Mouse (Mus musculus) erythroblast, embryonic 14.5 days (primary cell): ENCODE data around the gene Gpn2. TPM values are rescaled to one million over a fixed set of nuclear protein-coding genes. Genes with fewer than 3 reads are reported as not detected.
A peak's percentile ranks its signal among the peaks of the same experiment; 100 is the strongest.

ENCODE experiments used
- H3K27me3 ChIP-seq: 2 replicates; pipeline ENCODE4 v1.6.1; 2012; ENCODE audit warnings: inconsistent platforms; ENCODE audit not compliant: control insufficient read depth
- H3K36me3 ChIP-seq: 2 replicates; pipeline ENCODE4 v1.6.1; 2012; ENCODE audit warnings: mild to moderate bottlenecking, inconsistent platforms; ENCODE audit not compliant: control insufficient read depth
- H3K4me1 ChIP-seq: 2 replicates; pipeline ENCODE4 v1.6.1; 2012; ENCODE audit warnings: inconsistent platforms; ENCODE audit not compliant: control insufficient read depth
- H3K4me3 ChIP-seq: replicated peaks from 2 replicates; pipeline ENCODE3; 2012; ENCODE audit warnings: moderate library complexity, mild to moderate bottlenecking, inconsistent platforms
- H3K9me3 ChIP-seq: 2 replicates; pipeline ENCODE4 v1.6.1; 2012; ENCODE audit warnings: low read length, inconsistent platforms, mixed read lengths; ENCODE audit not compliant: control insufficient read depth
- GATA1 ChIP-seq: IDR thresholded peaks from 2 replicates; pipeline ENCODE4 v1.6.1; 2012; ENCODE audit warnings: low read length, inconsistent platforms, mixed read lengths
- TAL1 ChIP-seq: IDR thresholded peaks from 3 replicates; pipeline ENCODE4 v1.6.1; 2012; ENCODE audit warnings: low read length, inconsistent platforms, mixed read lengths
- polyA plus RNA-seq: library from polyadenylated mRNA; stranded (reverse); fragments of >175 nt; gene quantifications from 2 replicates; pipeline ENCODE4 v1.2.3, GENCODE M21; 2012

Gene Gpn2
- polyA plus RNA-seq: 4.0 and 4.2 TPM in 2 replicates

DNA sequence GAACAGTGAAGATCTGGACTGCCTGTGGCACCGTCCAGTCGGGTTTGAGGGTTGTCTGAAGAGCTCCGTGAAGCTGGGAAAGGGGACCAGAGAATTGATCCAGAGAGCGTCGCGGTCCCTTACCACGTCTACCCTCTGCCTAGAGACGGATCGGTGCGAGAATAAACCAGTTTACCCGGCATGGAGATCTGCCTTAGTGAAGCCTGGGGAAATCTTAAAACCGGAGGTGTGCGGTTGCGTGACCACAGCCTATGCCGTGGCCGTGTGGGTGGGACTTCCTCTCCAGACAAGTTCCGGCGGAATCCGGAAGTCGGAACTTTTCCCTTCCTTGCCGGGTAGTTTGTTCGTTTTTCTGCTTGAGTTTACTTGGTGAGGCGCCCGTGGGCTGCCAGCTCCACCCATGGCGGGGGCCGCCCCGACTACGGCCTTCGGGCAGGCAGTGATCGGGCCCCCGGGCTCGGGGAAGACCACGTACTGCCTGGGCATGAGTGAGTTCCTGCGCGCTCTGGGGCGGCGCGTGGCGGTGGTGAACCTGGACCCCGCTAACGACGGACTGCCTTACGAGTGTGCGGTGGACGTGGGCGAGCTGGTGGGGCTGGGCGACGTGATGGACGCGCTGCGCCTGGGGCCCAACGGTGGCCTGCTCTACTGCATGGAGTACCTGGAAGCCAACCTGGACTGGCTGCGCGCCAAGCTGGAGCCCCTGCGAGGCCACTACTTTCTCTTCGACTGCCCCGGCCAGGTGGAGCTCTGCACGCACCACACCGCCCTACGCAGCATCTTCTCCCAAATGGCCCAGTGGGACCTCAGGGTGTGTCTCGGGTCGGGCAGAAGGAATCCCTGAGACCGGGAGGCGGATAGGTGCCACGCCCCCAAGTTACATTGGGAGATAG, at the start of gene Gpn2:
Gpn2 (plus strand) TSS at position 304 of the 893 bp plus-strand sequence.
- no peaks in the 10 kb centered on the region for H3K27me3 ChIP-seq
- H3K36me3 ChIP-seq: peaks cover 68% of the 10 kb centered on the region
- H3K4me1 ChIP-seq: peaks cover 24% of the 10 kb centered on the region
- H3K9me3 ChIP-seq: no peaks in the 10 kb centered on the region
- TF ChIP-seq TAL1 (no peak), GATA1 (no peak)
- peak within 1 kb of the TSS; percentile 83 for H3K4me3 ChIP-seq

DNA sequence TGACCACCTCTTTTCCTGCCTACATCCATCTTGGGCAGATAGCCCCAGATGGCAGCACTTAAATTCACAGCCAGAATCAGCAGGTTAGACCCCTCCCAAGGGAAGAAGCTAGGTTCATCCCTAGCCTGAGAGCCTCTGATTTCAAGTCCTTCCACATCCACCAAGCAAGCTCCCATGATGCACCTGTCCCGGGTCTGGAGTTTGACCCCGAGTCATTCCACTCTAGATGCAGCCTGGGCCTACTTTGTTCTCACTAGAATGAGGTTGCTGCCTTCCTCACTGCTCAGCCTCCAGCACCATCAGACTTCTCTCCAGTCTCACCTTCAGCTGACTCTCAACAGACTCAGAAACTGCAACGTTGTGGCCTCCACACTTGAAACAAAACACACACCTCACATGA, 48.1 kb upstream of the Gpn2 start:
- no peak overlapping the region for H3K4me3 ChIP-seq
- no peaks in the 10 kb centered on the region for H3K9me3 ChIP-seq
- TF ChIP-seq TAL1 (no peak), GATA1 (no peak)
- no peaks in the 10 kb centered on the region for H3K4me1 ChIP-seq
- H3K27me3 ChIP-seq: no peaks in the 10 kb centered on the region
- peaks cover 89% of the 10 kb centered on the region for H3K36me3 ChIP-seq

DNA sequence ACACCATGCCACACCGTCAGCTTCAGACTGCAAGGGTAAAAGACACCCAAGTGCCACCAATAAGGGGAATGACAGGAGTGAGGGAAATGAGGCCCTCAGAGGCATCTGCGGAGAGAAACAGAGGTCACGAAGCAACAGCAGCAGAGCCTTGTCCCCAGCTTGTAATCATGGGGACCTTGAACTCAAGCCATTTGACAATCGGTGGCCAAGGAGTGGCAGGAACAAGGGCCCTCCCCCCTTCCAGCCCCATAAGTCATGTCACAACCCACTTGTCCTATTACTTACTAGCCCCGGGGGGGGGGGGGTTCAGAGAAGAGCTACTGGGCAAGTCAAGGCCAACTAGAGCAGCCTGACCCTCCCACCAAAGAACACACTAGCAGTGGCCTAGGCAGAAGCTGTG, 47.5 kb upstream of the Gpn2 start:
- no peak for TF ChIP-seq TAL1
- no peak for TF ChIP-seq GATA1
- Histone ChIP-seq H3K27me3 (no peaks in the 10 kb centered on the region), H3K4me1 (no peaks in the 10 kb centered on the region), H3K4me3 (no peak overlapping the region), H3K36me3 (peaks cover 88% of the 10 kb centered on the region), H3K9me3 (no peaks in the 10 kb centered on the region)

DNA sequence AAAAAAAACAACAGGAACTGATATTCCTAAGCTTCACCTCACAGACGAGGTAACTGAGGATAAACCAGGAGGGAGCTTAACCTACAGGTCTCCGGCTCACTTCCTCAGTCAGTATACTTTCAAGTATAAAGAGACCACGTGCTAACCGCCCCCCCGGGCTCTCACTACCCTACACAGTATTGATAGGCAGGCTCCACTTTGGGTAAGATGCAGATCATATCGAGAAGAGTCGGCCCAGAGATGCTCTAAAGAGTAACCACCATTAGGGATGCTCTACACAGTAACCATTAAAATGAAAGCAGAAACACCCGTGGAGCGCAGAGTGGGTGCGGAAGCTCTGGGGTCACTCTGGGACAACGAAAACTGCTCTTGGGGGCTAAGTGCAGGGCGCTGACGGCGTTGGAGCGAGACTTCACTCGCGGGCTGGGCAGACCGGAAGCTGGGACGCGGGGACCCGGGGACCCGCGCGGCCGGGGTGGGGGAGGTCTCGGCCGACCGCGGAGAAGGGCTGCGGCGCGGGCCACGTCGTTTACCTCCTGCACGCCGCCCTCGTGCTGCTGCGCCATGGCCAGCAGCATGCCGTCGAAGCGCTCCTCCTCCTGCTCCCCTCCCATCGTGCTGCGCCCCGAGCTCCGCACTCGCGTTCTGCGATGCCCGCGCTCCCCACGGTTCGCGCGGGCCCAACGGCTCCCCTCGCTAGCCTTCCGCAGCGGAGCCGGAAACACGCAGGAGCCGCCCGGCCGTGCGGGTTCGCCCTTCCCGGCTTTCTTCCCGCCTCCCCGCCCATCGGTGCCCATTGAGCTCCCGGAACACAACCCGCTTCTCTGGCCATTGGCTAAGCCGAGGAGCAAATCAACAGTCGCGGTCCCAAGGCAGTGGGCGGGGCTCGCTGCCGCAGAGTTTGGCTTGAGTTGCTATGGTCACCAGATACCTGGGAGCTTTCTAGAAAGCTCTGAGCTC, 38.6 kb upstream of the Gpn2 start, which contains the start of gene Nudc:
Nudc (minus strand) TSS at position 725 of the 960 bp plus-strand sequence.
- TF ChIP-seq TAL1: no peak
- H3K4me1 ChIP-seq: peaks cover 26% of the 10 kb centered on the region
- peaks cover 3% of the 10 kb centered on the region; the same call in 1 of the 2 replicates for H3K9me3 ChIP-seq
- H3K27me3 ChIP-seq: no peaks in the 10 kb centered on the region
- peaks cover 26% of the 10 kb centered on the region for H3K36me3 ChIP-seq
- H3K4me3 ChIP-seq: peak within 1 kb of the TSS; percentile 89

DNA sequence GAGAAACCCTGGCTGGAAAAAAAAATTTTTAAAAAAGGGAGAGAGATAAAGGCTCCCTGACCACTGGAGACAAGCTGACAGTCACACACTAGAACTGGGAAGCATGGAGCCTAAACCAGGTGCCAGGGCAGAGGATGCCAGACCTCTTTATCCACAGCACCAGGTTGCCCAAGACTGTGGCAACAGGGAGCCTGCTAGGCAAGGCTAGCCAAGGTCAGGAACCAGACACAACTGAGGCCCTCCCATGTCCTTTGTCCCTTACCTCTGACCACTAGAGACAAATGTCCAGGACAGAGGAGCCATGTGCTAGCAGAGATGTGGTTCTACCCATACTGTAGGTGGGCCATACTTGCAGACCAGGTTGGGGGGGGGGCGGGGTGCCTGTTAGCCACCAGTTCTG, 32.1 kb upstream of the Gpn2 start:
- TF ChIP-seq TAL1 (no peak), GATA1 (no peak)
- H3K4me3 ChIP-seq: no peak overlapping the region
- H3K36me3 ChIP-seq: no peaks in the 10 kb centered on the region

DNA sequence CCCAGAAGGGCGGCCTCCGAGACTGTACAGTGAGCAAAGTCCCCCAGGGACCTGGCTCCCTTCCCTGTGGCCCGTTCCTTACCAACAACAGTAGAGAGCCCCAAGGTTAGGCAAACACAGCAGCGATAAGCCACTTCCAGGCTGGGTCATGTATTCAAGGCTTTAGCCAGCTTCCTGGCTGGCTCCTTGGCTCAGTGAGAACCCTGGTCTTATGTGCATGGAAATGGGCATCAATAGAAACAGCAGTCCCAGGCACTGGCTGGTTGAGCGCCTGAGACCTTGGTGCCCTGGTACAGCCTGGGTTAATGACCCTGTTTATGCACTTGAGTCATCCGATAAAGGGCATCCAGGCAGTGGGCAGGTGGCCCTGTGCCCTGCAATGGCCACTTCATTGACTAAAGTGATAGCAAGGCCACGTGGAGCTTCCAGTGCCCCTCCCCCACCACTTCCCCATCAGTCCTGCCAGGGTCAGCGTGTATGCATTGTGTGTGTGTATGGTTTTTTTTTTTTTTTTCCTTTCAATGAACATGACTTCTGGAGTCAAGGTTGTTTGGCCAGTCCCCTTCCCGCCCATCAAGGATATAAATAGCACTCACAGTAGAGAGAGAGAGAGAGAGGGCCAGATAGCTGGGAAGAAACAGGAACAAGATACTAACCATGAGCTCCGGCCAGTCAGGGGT, 31.3 kb upstream of the Gpn2 start, which contains the start of gene Nr0b2:
Nr0b2 (plus strand) TSS at position 609 of the 680 bp plus-strand sequence.
- Histone ChIP-seq H3K27me3 (peaks cover 14% of the 10 kb centered on the region; the same call in 1 of the 2 replicates), H3K4me1 (peaks cover 3% of the 10 kb centered on the region), H3K4me3 (no peak within 1 kb of the TSS), H3K36me3 (no peaks in the 10 kb centered on the region), H3K9me3 (peaks cover 3% of the 10 kb centered on the region; the same call in 1 of the 2 replicates)
- TF ChIP-seq TAL1: no peak
- TF ChIP-seq GATA1: no peak

More for the DNA sequence above, 32.1 kb upstream of the Gpn2 start:
- Histone ChIP-seq H3K9me3 (peaks cover 3% of the 10 kb centered on the region; the same call in 1 of the 2 replicates), H3K27me3 (peaks cover 14% of the 10 kb centered on the region; the same call in 1 of the 2 replicates), H3K4me1 (peaks cover 3% of the 10 kb centered on the region)

DNA sequence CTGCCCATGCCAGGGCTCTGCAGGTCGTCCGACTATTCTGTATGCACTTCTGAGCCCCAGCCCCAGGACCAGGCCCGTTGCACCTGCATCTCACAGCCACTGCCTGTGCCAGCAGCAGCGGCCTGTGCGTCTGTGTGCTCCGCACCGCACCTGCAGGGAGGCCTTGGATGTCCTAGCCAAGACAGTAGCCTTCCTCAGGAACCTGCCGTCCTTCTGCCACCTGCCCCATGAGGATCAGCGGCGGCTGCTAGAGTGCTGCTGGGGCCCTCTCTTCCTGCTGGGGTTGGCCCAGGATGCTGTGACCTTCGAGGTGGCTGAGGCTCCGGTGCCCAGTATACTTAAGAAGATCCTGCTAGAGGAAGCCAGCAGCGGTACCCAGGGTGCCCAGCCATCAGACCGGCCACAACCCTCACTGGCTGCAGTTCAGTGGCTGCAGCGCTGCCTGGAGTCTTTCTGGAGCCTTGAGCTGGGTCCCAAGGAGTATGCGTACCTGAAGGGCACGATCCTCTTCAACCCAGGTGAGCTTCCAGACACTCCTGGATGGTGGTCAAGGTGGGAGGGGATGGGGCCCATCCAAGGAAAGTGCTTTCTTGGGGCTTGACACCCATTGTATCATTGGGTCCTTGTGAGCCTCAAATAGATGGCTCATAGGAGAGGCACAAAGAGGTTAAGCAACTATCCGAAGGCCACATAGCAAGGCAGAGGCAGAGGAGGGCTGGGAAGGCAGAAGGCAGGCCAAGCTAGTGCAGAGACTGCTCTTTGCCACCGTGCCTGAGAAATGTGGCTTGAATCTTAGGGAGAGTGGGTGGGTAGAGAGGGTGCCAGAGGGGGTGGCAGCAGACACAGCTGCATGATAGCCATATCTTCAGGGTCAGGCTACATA, 30.5 kb upstream of the Gpn2 start:
- no peak overlapping the region for H3K4me3 ChIP-seq
- H3K36me3 ChIP-seq: no peaks in the 10 kb centered on the region
- H3K27me3 ChIP-seq: peaks cover 14% of the 10 kb centered on the region; the same call in 1 of the 2 replicates
- peaks cover 3% of the 10 kb centered on the region for H3K4me1 ChIP-seq
- TF ChIP-seq TAL1 (no peak), GATA1 (no peak)
- no peaks in the 10 kb centered on the region for H3K9me3 ChIP-seq
